Mouse (Mus musculus) lung, adult 2 months (tissue): ENCODE measurements at regions not wholly inside any gene's neighbourhood (a gene's known extent, or its start where the extent isn't known, plus 50 kb on each side); places are given as distances from the start of the nearest gene placed in this dataset.

Experiments used
- DNase-seq: peaks from one replicate; pipeline ENCODE4 v3.0.0; 2022
- H3K4me1 ChIP-seq: fragments of 200-500 bp; 2 replicates; pipeline ENCODE4 v1.6.1; 2011; ENCODE audit warnings: low read length; ENCODE audit not compliant: control insufficient read depth, insufficient read depth
- H3K4me3 ChIP-seq: fragments of 200-500 bp; replicated peaks from 2 replicates; pipeline ENCODE3; 2011; ENCODE audit warnings: low read depth, mild to moderate bottlenecking, control low read depth, low read length; ENCODE audit errors: extremely low read depth
- CTCF ChIP-seq: fragments of 200-500 bp; IDR thresholded peaks from 2 replicates; pipeline ENCODE4 v1.5.1; 2011; ENCODE audit warnings: mild to moderate bottlenecking, low read length, control low read depth; ENCODE audit not compliant: insufficient read depth
- POLR2A ChIP-seq: fragments of 200-500 bp; IDR thresholded peaks from 2 replicates; pipeline ENCODE4 v1.6.1; 2011; ENCODE audit warnings: low read depth, mild to moderate bottlenecking, control low read depth, low read length, borderline replicate concordance; ENCODE audit errors: extremely low read depth
- WGBS: fragments of 180-500 bp; shearing (Covaris S2); methylation state at CpG from one replicate; pipeline ENCODE4 v1.1.7; 2018; 5-methylcytosine and 5-hydroxymethylcytosine counted together

DNA sequence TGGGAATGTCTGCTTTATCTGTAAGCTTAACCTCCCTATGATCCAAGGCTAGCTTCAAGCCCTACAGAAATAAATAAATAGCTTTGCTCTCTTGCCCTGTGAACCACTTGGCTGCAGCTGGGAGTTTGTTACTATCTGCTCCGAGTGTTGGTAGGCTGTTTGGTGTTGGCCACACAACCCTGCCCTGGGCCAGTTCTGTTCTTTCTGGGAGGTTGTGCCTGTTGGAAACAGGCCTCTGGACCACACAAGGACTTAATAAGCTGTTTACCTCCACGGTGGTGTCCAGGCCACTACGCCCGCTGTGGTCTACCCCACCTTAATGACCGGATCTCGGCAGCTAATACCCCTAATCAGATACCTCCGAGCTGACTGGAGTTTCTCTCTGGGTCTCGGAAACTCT, 136.1 kb downstream of the Ercc6l2 start:
- Histone ChIP-seq H3K4me3 (no peak overlapping the region), H3K4me1 (no peaks in the 10 kb centered on the region)
- TF ChIP-seq POLR2A (no peak), CTCF (no peak)
- DNase-seq, result no peak
- 55% methylated on average over 8 of the region's 8 CpGs for WGBS
